9 mouse cellular contexts compared by ENCODE assay signal in the genomic region with DNA sequence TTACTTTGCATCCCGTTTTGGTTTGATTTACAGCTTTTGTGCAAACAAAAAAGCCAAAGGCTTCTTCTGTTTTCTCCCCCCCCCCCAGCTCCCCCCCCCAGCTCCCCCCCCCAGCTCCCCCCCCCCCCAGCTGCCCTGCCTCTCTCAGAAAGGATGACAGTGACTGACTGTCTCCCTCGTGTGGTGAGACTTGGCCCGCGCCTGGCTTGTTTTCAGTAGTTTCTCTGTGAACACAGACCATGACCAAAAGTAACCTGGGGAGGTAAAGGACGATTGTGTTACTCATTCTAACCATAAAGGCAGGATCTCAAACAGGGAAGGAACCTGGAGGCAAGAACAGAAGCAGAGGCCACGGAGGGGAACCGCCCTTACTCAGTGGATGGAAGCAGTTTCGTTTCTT. TPM values are rescaled to one million over a fixed set of nuclear protein-coding genes. Genes with fewer than 3 reads are reported as not detected.
DNase-seq lines count a peak whose midpoint lies in the region; ATAC-seq and TF ChIP-seq lines count a peak whose summit lies in the region.
"Had no signal": no experiment of that assay in that cellular context is flagged by ENCODE, and none has a peak within 500 bp of the region (broad histone marks: within the 10 kb centered on the region; RNA-seq: fewer than 3 reads in every experiment).

No protein-coding gene starts in this region.

- H3K36me3 ChIP-seq in limb, embryonic 14.5 days (ENCODE audit: control insufficient read depth, insufficient read depth, low read length): peaks cover 55% of the 10 kb centered on the region
- H3K36me3 ChIP-seq in forebrain, embryonic 13.5 days (ENCODE audit: poor library complexity, severe bottlenecking): peaks cover 64% of the 10 kb centered on the region

- no peaks in the 10 kb centered on the region for H3K9me3 ChIP-seq in limb, embryonic 14.5 days (ENCODE audit: control insufficient read depth, low read length)
- H3K9me3 ChIP-seq in forebrain, embryonic 13.5 days (replicated peaks): no peaks in the 10 kb centered on the region
- H3K9me3 ChIP-seq: neural tube, embryonic 12.5 days had no signal

- no peak overlapping the region for H3K9ac ChIP-seq in limb, embryonic 14.5 days (ENCODE audit: low read depth, low read length, severe bottlenecking)
- H3K9ac ChIP-seq in forebrain, embryonic 13.5 days: no peak overlapping the region
- H3K9ac ChIP-seq: neural tube, embryonic 12.5 days had no signal

- TF ChIP-seq POLR2A in limb, embryonic 14.5 days (IDR thresholded peaks at IDR 0.05; ENCODE audit: borderline replicate concordance, extremely low read depth, insufficient read depth, insufficient read length): no peak

- no peaks in the 10 kb centered on the region for H3K4me1 ChIP-seq in limb, embryonic 14.5 days (ENCODE audit: control insufficient read depth, insufficient read depth, low read length)
- H3K4me1 ChIP-seq in forebrain, embryonic 13.5 days: no peaks in the 10 kb centered on the region
- H3K4me1 ChIP-seq: neural tube, embryonic 12.5 days had no signal

- DNase-seq in layer of hippocampus, postnatal 10 days (ENCODE audit: low spot score in 2 of 2): peak; percentile 69 to 74
- DNase-seq in layer of hippocampus, adult 9-10 months (ENCODE audit: low spot score): no peak
- DNase-seq in CD4-positive helper T cell, adult 2 months (ENCODE audit: low read depth, low spot score): peak; percentile 41
- DNase-seq in ZHBTc4 (ENCODE audit: low read depth, low spot score): peak; percentile 55
- DNase-seq in embryo, embryonic 11.5 days (ENCODE audit: low read depth, low spot score): peak; percentile 11
- peak; percentile 27 for DNase-seq in limb, embryonic 14.5 days (ENCODE audit: low spot score)
- no peak for DNase-seq in spleen, postnatal 4 days (ENCODE audit: low spot score in 2 of 2)

- no peak overlapping the region for H3K27ac ChIP-seq in limb, embryonic 14.5 days (replicated peaks; ENCODE audit: low read depth, low read length)
- no peak overlapping the region for H3K27ac ChIP-seq in forebrain, embryonic 13.5 days
- H3K27ac ChIP-seq: neural tube, embryonic 12.5 days had no signal

- no peaks in the 10 kb centered on the region for H3K27me3 ChIP-seq in limb, embryonic 14.5 days (ENCODE audit: control insufficient read depth, insufficient read depth, low read length)
- no peaks in the 10 kb centered on the region for H3K27me3 ChIP-seq in forebrain, embryonic 13.5 days
- H3K27me3 ChIP-seq: neural tube, embryonic 12.5 days had no signal

- H3K4me3 ChIP-seq in limb, embryonic 14.5 days (replicated peaks; ENCODE audit: low read length): no peak overlapping the region
- no peak overlapping the region for H3K4me3 ChIP-seq in forebrain, embryonic 13.5 days
- H3K4me3 ChIP-seq: neural tube, embryonic 12.5 days had no signal

- no peak for ATAC-seq in limb, embryonic 14.5 days (ENCODE audit: low FRiP score, low read depth)
- ATAC-seq in forebrain, embryonic 13.5 days: no peak

- 63% methylated on average over 8 of the region's 8 CpGs for WGBS in limb, embryonic 14.5 days
- 67% methylated on average over 8 of the region's 8 CpGs for WGBS in forebrain, embryonic 13.5 days

- H3K4me2 ChIP-seq in limb, embryonic 14.5 days (replicated peaks; ENCODE audit: low read depth, low read length, severe bottlenecking): no peak overlapping the region
- H3K4me2 ChIP-seq in forebrain, embryonic 13.5 days: no peak overlapping the region
- H3K4me2 ChIP-seq: neural tube, embryonic 12.5 days had no signal

RNA-seq across cellular contexts. Expression of a gene that starts 52.0 kb away (rescaled TPM):
- total RNA-seq in layer of hippocampus, postnatal 10 days (2021): 1 to 10 TPM in 1 of 2 experiments, not detected in 1; 1.3 TPM
- 0.23 TPM in 1 of 2 replicates, not detected in the other for polyA plus RNA-seq in limb, embryonic 14.5 days (2012; rRNA removed)
- 0.25 TPM in 1 of 2 replicates, not detected in the other for polyA plus RNA-seq in limb, embryonic 14.5 days (2014; fragmentation: Nextera tagmentation; extraction: Ambion mirVana)
- 0.30 and 0.89 TPM in 2 replicates for polyA plus RNA-seq in forebrain, embryonic 13.5 days (2015; fragmentation: Nextera tagmentation; extraction: Ambion mirVana)

Comparison
In these comparisons a context has a peak if more than half of its experiments do, and no peak if none do; other contexts are left out.
1. DNase-seq: peak in layer of hippocampus, postnatal 10 days (2 of 2), CD4-positive helper T cell, adult 2 months (single experiment), ZHBTc4 (single experiment), embryo, embryonic 11.5 days (single experiment) and limb, embryonic 14.5 days (single experiment); none in layer of hippocampus, adult 9-10 months (single experiment) and spleen, postnatal 4 days (0 of 2).